Mouse (Mus musculus) embryonic facial prominence, embryonic 11.5 days (tissue): ENCODE measurements around the gene Ccdc188. TPM values are rescaled to one million over a fixed set of nuclear protein-coding genes. Genes with fewer than 3 reads are reported as not detected.

Source experiments
- ATAC-seq: fragments of 200-750 bp; cut with Nextera tagmentation; replicated peaks from 2 replicates; pipeline ENCODE4 v1.8.0; 2017; ENCODE audit warnings: low read depth; ENCODE audit not compliant: insufficient number of reproducible peaks, low FRiP score, low TSS enrichment
- DNase-seq: peaks from one replicate; pipeline ENCODE4 v3.0.0-alpha.2; 2015; ENCODE audit warnings: low spot score
- H3K27ac ChIP-seq: fragments of 300-500 bp; sonication (generic); replicated peaks from 2 replicates; pipeline ENCODE4 v1.5.1; 2014; ENCODE audit warnings: mild to moderate bottlenecking, low read depth, low read length, control low read depth
- H3K27me3 ChIP-seq: fragments of 300-500 bp; sonication (generic); 2 replicates; pipeline ENCODE4 v1.6.1; 2014; ENCODE audit warnings: mild to moderate bottlenecking, low read length, moderate library complexity, mixed read lengths; ENCODE audit not compliant: control insufficient read depth, insufficient read depth
- H3K36me3 ChIP-seq: fragments of 300-500 bp; sonication (generic); replicated peaks from 2 replicates; pipeline ENCODE4 v1.6.1; 2014; ENCODE audit warnings: low read depth, mild to moderate bottlenecking, low read length, moderate library complexity, mixed read lengths; ENCODE audit not compliant: control insufficient read depth, insufficient read depth
- H3K4me1 ChIP-seq: fragments of 300-500 bp; sonication (generic); 2 replicates; pipeline ENCODE4 v1.6.1; 2014; ENCODE audit warnings: low read length, mixed read lengths; ENCODE audit not compliant: control insufficient read depth, insufficient read depth
- H3K4me2 ChIP-seq: fragments of 300-500 bp; sonication (generic); 2 replicates; pipeline ENCODE4 v1.6.1; 2014; ENCODE audit warnings: low read depth, mild to moderate bottlenecking, control low read depth, low read length, moderate library complexity
- H3K4me3 ChIP-seq: fragments of 300-500 bp; sonication (generic); 2 replicates; pipeline ENCODE4 v1.5.1; 2014; ENCODE audit warnings: low read depth, low read length, control low read depth
- H3K9ac ChIP-seq: fragments of 300-500 bp; sonication (generic); replicated peaks from 2 replicates; pipeline ENCODE4 v1.6.1; 2014; ENCODE audit warnings: mild to moderate bottlenecking, control low read depth, low read length
- H3K9me3 ChIP-seq: fragments of 300-500 bp; sonication (generic); replicated peaks from 2 replicates; pipeline ENCODE4 v1.6.1; 2016; ENCODE audit warnings: mild to moderate bottlenecking, low read length, inconsistent platforms, mixed read lengths; ENCODE audit not compliant: control insufficient read depth
- WGBS: fragments of 180-500 bp; shearing (Covaris S2); extraction: QIAGEN DNeasy Blood & Tissue Kit; methylation state at CpG from one replicate; pipeline ENCODE4 v1.1.7; 2014; 5-methylcytosine and 5-hydroxymethylcytosine counted together
- polyA plus RNA-seq: library from polyadenylated mRNA; unstranded; fragments of >200 nt; fragmentation: Nextera tagmentation; extraction: Ambion mirVana; gene quantifications from 2 replicates; pipeline ENCODE4 v1.2.1, GENCODE M21; 2014

Ccdc188 gene
- polyA plus RNA-seq, 1 experiment from 2014 or later = not detected

DNA sequence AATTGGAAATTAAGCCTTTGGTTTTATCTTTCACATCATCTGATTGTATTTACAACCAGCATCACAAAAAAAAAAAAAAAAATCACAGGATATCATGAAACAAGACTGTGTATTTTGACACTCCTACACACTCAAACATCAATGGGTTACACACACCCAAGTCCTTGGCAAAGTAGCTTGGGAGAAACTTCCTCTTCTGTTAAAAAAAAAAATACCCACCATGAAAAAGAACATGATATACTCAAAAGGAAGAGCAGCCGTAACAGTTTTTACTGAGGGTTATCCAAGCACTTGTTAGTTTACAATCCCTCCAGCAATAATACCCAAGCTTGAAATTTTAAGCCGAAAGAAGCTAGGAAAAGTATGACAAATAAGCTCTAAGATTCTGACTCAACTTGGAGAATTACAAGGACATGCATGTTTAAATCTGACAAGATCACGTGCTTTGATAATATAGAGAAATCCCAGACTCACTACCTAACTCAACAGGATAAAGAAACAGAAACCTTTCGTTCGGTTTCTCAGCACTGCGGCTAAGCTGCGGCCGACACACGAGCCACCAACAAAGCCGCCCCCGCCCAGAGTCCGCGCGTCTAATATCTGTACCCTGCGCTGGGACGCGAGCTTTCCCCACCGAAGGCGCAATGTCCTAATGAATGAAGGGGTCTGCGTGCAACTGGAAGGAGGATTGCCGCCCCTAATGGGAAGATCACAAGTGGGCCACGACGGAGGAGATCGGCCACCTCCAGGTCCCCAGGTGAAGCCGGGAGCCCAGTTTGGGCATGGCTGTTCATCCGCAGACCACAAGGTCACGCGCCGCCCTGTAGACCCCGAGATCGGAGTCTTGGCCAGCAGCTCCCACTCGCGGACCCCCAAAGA lies 30.1 kb downstream of the Ccdc188 start:
- peak overlapping the region; percentile 96 for H3K4me3 ChIP-seq
- H3K9ac ChIP-seq = peak overlapping the region; percentile 98
- peak overlapping the region; percentile 63 for H3K4me2 ChIP-seq
- peaks cover 21% of the 10 kb centered on the region for H3K36me3 ChIP-seq
- WGBS = 1% methylated on average over 33 of the region's 33 CpGs
- ATAC-seq = no peak
- no peaks in the 10 kb centered on the region for H3K9me3 ChIP-seq
- H3K27me3 ChIP-seq = no peaks in the 10 kb centered on the region
- peak; percentile 49 for DNase-seq
- H3K4me1 ChIP-seq = 0 out of 2 replicates have a peak, but pooled peaks cover 2% of the 10 kb centered on the region
- peak overlapping the region; percentile 89 for H3K27ac ChIP-seq

DNA sequence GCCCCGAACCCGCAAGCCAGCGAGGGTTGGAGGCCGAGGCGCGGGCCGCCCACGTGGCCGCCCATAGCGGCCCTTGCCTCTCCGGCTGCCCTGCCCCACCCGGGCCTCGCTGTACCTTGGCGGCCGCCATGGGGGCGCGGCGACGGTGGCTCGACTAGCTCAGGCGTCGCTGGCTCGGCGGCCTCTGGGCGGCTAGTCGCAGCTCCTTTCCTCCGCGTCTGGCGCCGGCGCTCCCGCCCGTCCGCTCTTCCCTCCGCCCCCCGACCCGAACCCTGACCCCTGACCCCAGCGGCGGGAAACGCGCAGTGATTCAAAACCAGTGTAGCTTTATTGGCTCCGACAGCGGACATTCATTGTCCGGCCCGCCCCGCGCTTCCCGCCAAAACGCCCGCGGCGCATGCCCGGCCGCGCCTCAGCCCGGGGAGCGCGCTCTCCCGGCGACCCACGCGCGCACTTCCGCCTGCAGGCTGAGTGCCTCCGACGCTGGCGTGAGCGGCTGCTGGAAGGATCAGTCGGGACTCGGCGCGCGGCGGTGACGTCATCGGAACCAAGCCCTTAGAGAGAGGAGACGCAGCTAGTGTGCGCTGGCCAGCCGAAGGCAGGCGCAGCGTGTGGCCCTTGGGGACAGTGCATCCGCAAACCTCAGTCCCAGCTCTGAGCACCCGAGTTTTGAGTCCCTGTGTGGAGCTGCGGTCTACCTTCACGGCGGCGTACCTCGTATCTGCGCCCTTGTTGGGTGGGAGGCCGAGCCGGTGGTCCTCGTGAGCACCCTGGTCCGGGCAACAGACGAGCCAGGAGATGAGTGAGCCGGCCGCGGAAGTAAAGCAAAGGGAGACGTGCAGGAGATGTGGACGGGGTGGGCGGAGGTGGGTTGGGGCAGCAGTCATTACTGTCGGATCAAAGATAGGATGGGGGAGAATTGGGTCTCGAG lies 31.0 kb downstream of the Ccdc188 start, which contains the start of the genes Trmt2a and Ranbp1:
TSS of gene Trmt2a (plus strand) at position 247 of the 931 bp plus-strand sequence.
TSS of gene Ranbp1 (minus strand) at position 300 of the 931 bp plus-strand sequence.
- no peaks in the 10 kb centered on the region for H3K9me3 ChIP-seq
- H3K4me3 ChIP-seq = peak within 1 kb of the TSS; percentile 96
- H3K27ac ChIP-seq = peak within 1 kb of the TSS; percentile 89
- DNase-seq = peak; percentile 99
- H3K36me3 ChIP-seq = peaks cover 16% of the 10 kb centered on the region
- peak within 1 kb of the TSS; percentile 90 for H3K4me2 ChIP-seq
- H3K9ac ChIP-seq = peak within 1 kb of the TSS; percentile 98
- peak; percentile 94 for ATAC-seq
- WGBS = under 1% methylated on average over 100 of the region's 102 CpGs
- H3K4me1 ChIP-seq = 0 out of 2 replicates have a peak, but pooled peaks cover 2% of the 10 kb centered on the region
- no peaks in the 10 kb centered on the region for H3K27me3 ChIP-seq

DNA sequence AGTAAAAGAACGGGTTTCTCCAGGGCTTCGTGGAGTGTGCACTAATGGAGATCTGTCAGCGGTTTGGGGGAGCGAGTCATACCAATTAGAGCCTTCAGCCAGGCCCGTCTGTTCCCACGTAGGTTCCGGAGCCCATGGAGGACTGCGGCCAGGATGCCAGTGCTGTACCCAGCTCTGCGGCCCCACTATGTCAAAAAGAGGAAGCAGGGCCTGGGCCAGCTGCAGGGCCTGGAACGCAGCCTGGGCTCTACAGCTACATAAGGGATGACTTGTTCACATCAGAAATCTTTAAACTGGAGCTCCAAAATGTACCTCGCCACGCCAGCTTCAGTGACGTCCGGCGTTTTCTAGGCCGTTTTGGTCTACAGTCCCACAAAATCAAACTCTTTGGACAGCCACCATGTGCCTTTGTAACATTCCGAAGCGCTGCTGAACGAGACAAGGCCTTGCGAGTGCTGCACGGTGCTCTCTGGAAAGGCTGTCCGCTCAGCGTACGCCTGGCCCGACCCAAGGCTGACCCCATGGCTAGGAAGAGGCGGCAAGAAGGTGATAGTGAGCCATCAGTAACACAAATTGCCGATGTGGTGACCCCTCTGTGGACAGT lies 31.8 kb downstream of the Ccdc188 start:
- ATAC-seq = peak; percentile 20
- Histone ChIP-seq H3K4me2 (peak overlapping the region; percentile 90), H3K36me3 (peaks cover 16% of the 10 kb centered on the region), H3K4me1 (0 out of 2 replicates have a peak, but pooled peaks cover 2% of the 10 kb centered on the region), H3K27me3 (no peaks in the 10 kb centered on the region), H3K4me3 (peak overlapping the region; percentile 96), H3K9me3 (no peaks in the 10 kb centered on the region), H3K27ac (peak overlapping the region; percentile 76), H3K9ac (peak overlapping the region; percentile 98)
- peak; percentile 27 for DNase-seq
- 9% methylated on average over 27 of the region's 27 CpGs for WGBS

DNA sequence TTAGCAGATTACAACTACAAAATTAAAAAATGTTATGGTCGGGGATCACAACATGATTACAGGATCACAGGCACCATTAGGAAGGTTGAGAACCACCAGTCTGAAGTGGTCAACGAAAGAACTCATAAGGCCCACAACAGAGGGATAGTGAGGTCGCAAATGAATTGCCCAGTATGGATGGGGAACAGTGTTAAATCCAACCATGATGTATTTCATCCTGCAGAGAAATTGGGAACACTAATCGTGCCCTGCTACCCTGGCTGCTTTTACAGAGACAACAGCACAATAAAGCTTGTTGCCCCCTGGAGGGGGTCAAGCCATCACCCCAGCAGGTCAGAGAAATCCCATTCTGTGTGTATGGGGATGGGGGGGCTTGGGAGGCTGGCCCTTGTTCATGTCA lies 32.6 kb downstream of the Ccdc188 start:
- Histone ChIP-seq H3K4me2 (peak overlapping the region; percentile 90), H3K9ac (peak overlapping the region; percentile 34), H3K4me3 (peak overlapping the region; percentile 96; the same call in 1 of the 2 replicates), H3K36me3 (peaks cover 10% of the 10 kb centered on the region), H3K4me1 (0 out of 2 replicates have a peak, but pooled peaks cover 2% of the 10 kb centered on the region), H3K27me3 (no peaks in the 10 kb centered on the region), H3K9me3 (no peaks in the 10 kb centered on the region), H3K27ac (0 out of 2 replicates have a peak overlapping the region, but pooled peaks have one; percentile 76)
- WGBS = 66% methylated on average over 4 of the region's 4 CpGs
- no peak for DNase-seq
- no peak for ATAC-seq

DNA sequence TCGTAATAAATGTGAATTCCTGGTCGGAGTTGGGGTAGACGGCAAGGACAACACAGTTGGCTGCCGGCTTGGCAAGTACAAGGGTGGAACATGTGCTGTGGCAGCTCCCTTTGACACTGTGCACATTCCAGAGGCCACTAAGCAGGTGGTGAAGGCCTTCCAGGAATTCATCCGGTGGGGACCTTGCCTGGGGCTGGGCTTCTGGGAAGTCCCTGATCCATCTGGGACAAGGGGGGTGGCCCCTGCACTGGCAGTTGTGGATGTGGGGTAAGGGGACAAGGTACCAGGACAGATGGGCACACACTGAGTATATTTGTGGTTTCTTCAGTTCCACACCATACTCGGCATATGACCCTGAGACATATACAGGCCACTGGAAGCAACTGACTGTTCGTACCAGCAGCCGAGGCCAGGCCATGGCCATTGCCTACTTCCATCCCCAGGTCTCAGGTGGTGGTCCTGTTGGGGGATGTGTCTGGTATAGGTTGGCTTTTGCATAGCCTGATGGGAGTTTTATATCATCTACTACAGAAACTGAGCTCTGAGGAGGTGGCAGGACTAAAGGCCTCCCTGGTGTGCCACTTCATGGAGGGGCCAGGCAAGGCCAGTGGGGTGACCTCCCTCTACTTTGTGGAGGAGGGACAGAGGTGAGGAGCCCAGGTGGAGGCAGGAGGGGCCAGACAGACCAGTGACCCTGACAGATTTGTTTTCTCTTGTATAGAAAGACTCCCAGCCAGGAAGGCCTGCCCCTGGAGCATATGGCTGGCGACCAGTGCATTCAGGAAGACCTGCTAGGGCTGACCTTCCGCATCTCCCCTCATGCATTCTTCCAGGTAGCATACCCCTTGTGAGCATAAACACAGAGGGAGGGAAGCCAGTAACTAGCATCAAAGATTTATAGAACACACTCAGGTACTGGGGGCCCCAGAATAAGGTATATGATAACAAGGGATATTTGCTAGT lies 33.4 kb downstream of the Ccdc188 start:
- no peaks in the 10 kb centered on the region for H3K27me3 ChIP-seq
- WGBS = 75% methylated on average over 10 of the region's 10 CpGs
- no peak for DNase-seq
- H3K4me1 ChIP-seq = 0 out of 2 replicates have a peak, but pooled peaks cover 2% of the 10 kb centered on the region
- peak overlapping the region; percentile 34 for H3K9ac ChIP-seq
- H3K36me3 ChIP-seq = peaks cover 8% of the 10 kb centered on the region; the same call in 1 of the 2 replicates
- H3K4me3 ChIP-seq = no peak overlapping the region
- H3K4me2 ChIP-seq = peak overlapping the region; percentile 3; the same call in 1 of the 2 replicates
- no peak overlapping the region for H3K27ac ChIP-seq
- no peak for ATAC-seq
- no peaks in the 10 kb centered on the region for H3K9me3 ChIP-seq

DNA sequence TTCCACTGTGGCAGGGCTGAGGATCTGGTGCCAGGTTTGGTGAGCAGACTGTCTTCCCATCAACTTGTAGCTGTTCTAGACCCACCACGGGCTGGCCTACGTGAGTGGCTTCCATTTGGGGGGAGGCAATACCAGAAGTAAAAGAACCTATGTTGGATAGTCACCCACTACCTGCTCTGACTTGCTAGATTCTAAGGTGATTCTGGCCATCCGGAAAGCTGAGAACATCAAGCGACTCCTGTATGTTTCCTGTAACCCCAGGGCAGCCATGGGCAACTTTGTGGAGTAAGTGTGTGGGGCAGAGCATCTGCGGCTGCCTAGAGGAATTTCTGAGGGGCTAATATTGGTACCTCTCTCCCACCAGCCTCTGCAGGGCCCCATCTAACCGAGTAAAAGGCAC lies 35.1 kb downstream of the Ccdc188 start:
- Histone ChIP-seq H3K9me3 (no peaks in the 10 kb centered on the region), H3K27me3 (no peaks in the 10 kb centered on the region), H3K4me2 (no peak overlapping the region), H3K4me1 (0 out of 2 replicates have a peak, but pooled peaks cover 2% of the 10 kb centered on the region), H3K4me3 (no peak overlapping the region), H3K9ac (no peak overlapping the region), H3K36me3 (peaks cover 14% of the 10 kb centered on the region), H3K27ac (no peak overlapping the region)
- DNase-seq (no peak), ATAC-seq (no peak)
- WGBS = 85% methylated on average over 6 of the region's 6 CpGs
